Mouse (Mus musculus) heart, adult 2 months (tissue): ENCODE data around the gene Pttg1ip.

Source experiments
- CTCF ChIP-seq: fragments of 200-600 bp; IDR thresholded peaks from 2 replicates; pipeline ENCODE4 v1.8.1; 2022; ENCODE audit warnings: antibody characterized with exemption, mild to moderate bottlenecking, moderate library complexity
- EP300 ChIP-seq: fragments of 200-500 bp; IDR thresholded peaks from 2 replicates; pipeline ENCODE4 v1.6.1; 2011; ENCODE audit warnings: low read depth, low read length, control low read depth; ENCODE audit not compliant: insufficient read depth

GRCm38 (mm10) chr10:77610221-77610961 lies 28.9 kb downstream of the Pttg1ip start:
- TF ChIP-seq CTCF (no peak), EP300 (no peak)
